Mouse (Mus musculus): Measurements from ENCODE around the gene Rsph4a. TPM values are rescaled to one million over a fixed set of nuclear protein-coding genes. Genes with fewer than 3 reads are reported as not detected.
"Not testable (repeated sequence)": the region's sequence is repeated elsewhere in the genome, so short reads cannot be mapped to it uniquely, and the experiment has no call there.

Gene Rsph4a
- 1.2 and 1.4 TPM in 2 replicates for polyA plus RNA-seq (2014; fragmentation: Nextera tagmentation; extraction: Ambion mirVana)

DNA sequence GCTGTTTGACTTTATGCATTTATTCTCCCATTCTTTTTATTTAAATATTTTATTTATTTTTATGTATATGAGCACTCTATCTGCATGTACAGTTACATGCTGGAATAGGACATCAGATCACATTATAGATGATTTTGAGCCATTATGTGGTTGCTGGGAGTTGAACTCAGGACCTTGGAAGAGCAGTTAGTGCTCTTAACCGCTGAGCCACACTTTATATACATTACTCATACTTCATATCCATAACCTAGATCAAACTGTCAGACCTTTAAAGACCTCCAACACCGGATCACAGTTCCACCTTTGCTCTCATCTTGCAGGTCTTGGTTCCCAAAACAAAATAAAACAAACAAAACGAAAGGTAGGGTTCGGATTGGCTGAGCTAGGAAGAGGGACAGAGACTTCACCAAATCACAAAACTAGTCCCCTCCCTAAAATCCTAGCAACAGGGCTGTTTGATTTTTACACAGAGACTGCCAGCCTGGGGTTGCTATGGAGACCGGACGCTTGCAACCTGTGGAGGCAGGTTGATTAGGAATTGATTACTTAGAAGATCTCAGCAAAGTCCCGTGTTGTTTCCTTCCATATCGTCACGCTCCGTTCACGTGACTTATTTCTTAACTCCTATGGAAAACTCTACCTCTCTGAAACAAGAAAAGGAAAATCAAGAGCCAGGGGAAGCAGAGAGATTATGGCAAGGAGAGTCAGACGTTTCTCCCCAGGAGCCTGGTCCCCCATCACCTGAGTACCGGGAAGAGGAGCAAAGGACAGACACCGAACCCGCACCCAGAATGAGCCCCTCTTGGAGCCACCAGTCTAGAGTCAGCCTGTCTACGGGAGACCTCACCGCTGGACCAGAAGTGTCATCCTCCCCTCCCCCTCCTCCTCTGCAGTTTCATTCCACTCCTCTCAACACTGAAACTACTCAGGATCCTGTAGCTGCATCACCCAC is at the start of gene Rsph4a:
TSS of gene Rsph4a (plus strand) at position 582 of the 952 bp plus-strand sequence.
- Histone ChIP-seq H3K4me3 (ENCODE audit: low read depth, low read length) (peak within 1 kb of the TSS; percentile 29), H3K9ac (ENCODE audit: low read depth, low read length) (no peak within 1 kb of the TSS)
- peak; percentile 65 for DNase-seq (ENCODE audit: low spot score)

DNA sequence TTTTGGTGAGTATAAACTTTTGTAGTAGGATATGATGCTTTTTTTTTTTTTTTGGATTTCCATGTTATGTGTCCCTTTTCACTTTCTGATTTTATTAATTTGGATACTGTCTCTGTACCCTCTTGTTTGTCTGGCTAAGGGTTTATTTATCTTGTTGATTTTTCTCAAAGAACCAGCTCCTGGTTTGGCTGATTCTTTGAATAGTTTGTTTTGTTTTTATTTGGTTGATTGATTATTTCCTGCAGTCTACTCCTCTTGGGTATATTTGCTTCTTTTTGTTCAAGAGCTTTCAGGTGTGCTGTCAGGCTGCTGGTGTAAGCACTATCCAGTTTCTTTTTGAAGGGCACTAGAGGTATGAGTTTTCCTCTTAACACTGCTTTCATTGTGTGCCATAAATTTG is 47.5 kb upstream of the Rsph4a start, which contains the start of gene Sult3a1:
TSS of gene Sult3a1 (plus strand) at position 301 of the 400 bp plus-strand sequence.
- DNase-seq (ENCODE audit: low spot score), result no peak
- Histone ChIP-seq H3K9me3 (ENCODE audit: control insufficient read depth, low read length) (no peaks in the 10 kb centered on the region), H3K27ac (ENCODE audit: low read depth, low read length) (no peak within 1 kb of the TSS), H3K4me2 (replicated peaks; ENCODE audit: low read depth, low read length) (no peak within 1 kb of the TSS), H3K4me1 (replicated peaks; ENCODE audit: control insufficient read depth, insufficient read depth, low read length) (no peaks in the 10 kb centered on the region), H3K4me3 (ENCODE audit: low read depth, low read length) (no peak within 1 kb of the TSS), H3K27me3 (ENCODE audit: control insufficient read depth, insufficient read depth, low read length) (no peaks in the 10 kb centered on the region), H3K9ac (ENCODE audit: low read depth, low read length) (no peak within 1 kb of the TSS), H3K36me3 (ENCODE audit: control insufficient read depth, insufficient read depth, low read length) (no peaks in the 10 kb centered on the region)
- ATAC-seq (ENCODE audit: low FRiP score), result no peak

More for the DNA sequence above, at the start of gene Rsph4a:
- H3K4me2 ChIP-seq (replicated peaks; ENCODE audit: low read depth, low read length), result peak within 1 kb of the TSS; percentile 45
- no peaks in the 10 kb centered on the region for H3K27me3 ChIP-seq (ENCODE audit: control insufficient read depth, insufficient read depth, low read length)
- WGBS, result 6% methylated on average over 17 of the region's 17 CpGs
- H3K27ac ChIP-seq (ENCODE audit: low read depth, low read length), result no peak within 1 kb of the TSS
- no peaks in the 10 kb centered on the region for H3K4me1 ChIP-seq (replicated peaks; ENCODE audit: control insufficient read depth, insufficient read depth, low read length)
- no peaks in the 10 kb centered on the region for H3K9me3 ChIP-seq (ENCODE audit: control insufficient read depth, low read length)
- ATAC-seq (ENCODE audit: low FRiP score), result peak; percentile 94
- H3K36me3 ChIP-seq (ENCODE audit: control insufficient read depth, insufficient read depth, low read length), result no peaks in the 10 kb centered on the region

DNA sequence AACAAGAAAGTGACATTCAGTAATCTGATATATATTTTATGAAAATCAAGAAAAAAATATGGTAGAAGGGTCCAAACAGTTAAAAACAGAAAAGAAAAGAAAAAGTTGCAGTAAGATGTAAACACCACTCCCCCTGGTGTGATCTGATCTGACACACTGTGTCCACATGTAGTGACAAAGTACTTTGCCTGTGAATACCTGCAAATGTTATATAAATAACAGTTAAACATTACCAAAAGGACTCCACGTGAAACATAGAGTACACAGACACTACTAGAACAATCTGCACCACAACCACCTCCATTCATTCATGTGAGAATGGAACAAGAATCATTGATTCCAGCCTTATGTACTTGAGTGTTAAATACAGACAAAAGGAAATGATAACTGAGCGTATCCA is 38.9 kb upstream of the Rsph4a start:
- no peaks in the 10 kb centered on the region for H3K9me3 ChIP-seq (ENCODE audit: control insufficient read depth, low read length)
- H3K36me3 ChIP-seq (ENCODE audit: control insufficient read depth, insufficient read depth, low read length), result no peaks in the 10 kb centered on the region
- no peak for ATAC-seq (ENCODE audit: low FRiP score)
- no peaks in the 10 kb centered on the region for H3K27me3 ChIP-seq (ENCODE audit: control insufficient read depth, insufficient read depth, low read length)
- 91% methylated on average over 2 of the region's 2 CpGs for WGBS
- no peak overlapping the region for H3K4me2 ChIP-seq (replicated peaks; ENCODE audit: low read depth, low read length)
- H3K4me3 ChIP-seq (ENCODE audit: low read depth, low read length), result no peak overlapping the region
- no peak overlapping the region for H3K27ac ChIP-seq (ENCODE audit: low read depth, low read length)
- no peaks in the 10 kb centered on the region for H3K4me1 ChIP-seq (replicated peaks; ENCODE audit: control insufficient read depth, insufficient read depth, low read length)
- DNase-seq (ENCODE audit: low spot score), result no peak
- no peak overlapping the region for H3K9ac ChIP-seq (ENCODE audit: low read depth, low read length)

DNA sequence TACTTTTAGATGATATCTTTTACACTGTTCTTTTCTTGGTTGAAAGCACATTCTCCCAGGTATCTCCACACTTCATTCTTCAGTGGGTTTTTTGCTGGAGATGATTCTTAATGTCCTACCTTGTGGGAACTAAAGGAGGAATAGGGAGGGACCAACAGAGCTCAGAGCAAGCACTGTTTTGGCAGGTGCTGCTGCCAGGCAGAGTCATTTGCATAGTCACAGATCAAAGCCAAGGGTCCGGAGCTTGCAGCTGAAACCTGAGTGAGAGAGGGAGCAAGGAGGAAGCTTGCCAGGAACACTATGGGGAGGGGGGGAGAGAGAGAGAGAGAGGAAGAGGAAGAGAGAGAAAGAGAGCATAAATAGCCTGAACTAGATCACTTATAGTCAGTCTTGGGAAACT is 34.5 kb upstream of the Rsph4a start:
- Histone ChIP-seq H3K27me3 (ENCODE audit: control insufficient read depth, insufficient read depth, low read length) (no peaks in the 10 kb centered on the region), H3K4me1 (replicated peaks; ENCODE audit: control insufficient read depth, insufficient read depth, low read length) (no peaks in the 10 kb centered on the region), H3K36me3 (ENCODE audit: control insufficient read depth, insufficient read depth, low read length) (no peaks in the 10 kb centered on the region), H3K9ac (ENCODE audit: low read depth, low read length) (no peak overlapping the region), H3K4me2 (replicated peaks; ENCODE audit: low read depth, low read length) (no peak overlapping the region), H3K4me3 (ENCODE audit: low read depth, low read length) (no peak overlapping the region), H3K27ac (ENCODE audit: low read depth, low read length) (no peak overlapping the region), H3K9me3 (ENCODE audit: control insufficient read depth, low read length) (no peaks in the 10 kb centered on the region)
- 15% methylated on average over 1 of the region's 1 CpGs for WGBS
- no peak for ATAC-seq (ENCODE audit: low FRiP score)
- no peak for DNase-seq (ENCODE audit: low spot score)

DNA sequence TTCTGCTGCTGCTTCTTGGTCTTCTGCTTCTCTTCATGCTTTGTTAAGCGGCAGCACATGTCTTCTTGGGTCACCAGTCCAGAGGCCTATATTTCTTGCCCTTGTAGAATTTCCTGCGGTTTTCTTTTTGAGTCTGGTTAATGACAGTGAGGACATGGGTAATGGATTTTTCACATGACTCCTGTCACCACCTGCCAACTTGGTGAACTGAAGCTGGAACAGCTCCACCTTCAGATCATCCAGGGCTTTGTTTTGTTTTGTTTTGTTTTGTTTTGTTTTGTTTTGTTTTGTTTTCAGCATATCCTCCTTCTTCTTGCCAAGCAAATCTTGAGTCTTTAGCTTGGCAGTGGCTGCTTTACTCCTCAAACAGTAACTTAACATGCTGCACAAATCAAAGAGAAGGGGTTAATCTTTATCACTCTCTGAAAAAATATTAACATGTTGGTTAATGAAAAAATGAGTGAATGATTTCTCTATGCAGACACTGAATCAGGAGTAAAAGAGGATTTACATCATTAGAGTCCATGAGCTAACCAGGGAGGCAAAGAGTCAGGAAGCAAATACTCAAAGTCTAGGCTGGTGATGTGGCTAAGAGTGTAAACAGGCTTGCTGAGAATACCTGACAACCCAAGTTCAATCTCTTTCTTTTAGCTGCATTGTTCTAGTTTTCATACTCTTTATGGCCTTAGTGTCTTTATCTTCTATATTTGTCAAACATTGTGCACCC is 32.1 kb upstream of the Rsph4a start:
- Histone ChIP-seq H3K4me1 (replicated peaks; ENCODE audit: control insufficient read depth, insufficient read depth, low read length) (no peaks in the 10 kb centered on the region), H3K27ac (ENCODE audit: low read depth, low read length) (no peak overlapping the region), H3K27me3 (ENCODE audit: control insufficient read depth, insufficient read depth, low read length) (no peaks in the 10 kb centered on the region), H3K36me3 (ENCODE audit: control insufficient read depth, insufficient read depth, low read length) (no peaks in the 10 kb centered on the region), H3K9me3 (ENCODE audit: control insufficient read depth, low read length) (no peaks in the 10 kb centered on the region), H3K4me2 (replicated peaks; ENCODE audit: low read depth, low read length) (no peak overlapping the region), H3K4me3 (ENCODE audit: low read depth, low read length) (no peak overlapping the region), H3K9ac (ENCODE audit: low read depth, low read length) (no peak overlapping the region)
- ATAC-seq (ENCODE audit: low FRiP score) (no peak), DNase-seq (ENCODE audit: low spot score) (no peak)
- WGBS, result 85% methylated on average over 2 of the region's 2 CpGs

DNA sequence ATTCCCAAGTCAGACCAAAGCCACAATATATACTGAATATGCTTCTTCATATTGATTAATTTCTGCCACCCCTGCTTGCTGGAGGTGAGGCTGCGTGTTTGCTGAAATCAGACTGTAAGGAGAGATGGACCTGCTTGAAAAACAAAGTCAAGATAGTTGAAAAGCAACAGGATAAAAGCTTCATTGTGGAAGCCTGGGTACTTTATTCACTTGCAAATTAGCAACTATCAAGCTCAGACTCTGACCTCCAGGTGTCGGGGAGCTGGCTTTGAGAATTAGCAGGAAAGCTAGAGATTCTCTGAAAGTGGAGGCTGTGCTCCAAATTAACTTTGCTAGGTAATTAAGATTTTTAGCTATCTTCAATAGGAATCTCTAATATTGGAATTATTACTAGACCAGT is 22.5 kb upstream of the Rsph4a start:
- DNase-seq (ENCODE audit: low spot score); H3K9ac ChIP-seq (ENCODE audit: low read depth, low read length); H3K9me3 ChIP-seq (ENCODE audit: control insufficient read depth, low read length); H3K27me3 ChIP-seq (ENCODE audit: control insufficient read depth, insufficient read depth, low read length); H3K36me3 ChIP-seq (ENCODE audit: control insufficient read depth, insufficient read depth, low read length); H3K4me3 ChIP-seq (ENCODE audit: low read depth, low read length); H3K4me1 ChIP-seq (replicated peaks; ENCODE audit: control insufficient read depth, insufficient read depth, low read length); H3K4me2 ChIP-seq (replicated peaks; ENCODE audit: low read depth, low read length); ATAC-seq (ENCODE audit: low FRiP score); H3K27ac ChIP-seq (ENCODE audit: low read depth, low read length): not testable (repeated sequence)
- WGBS, result 83% methylated on average over 2 of the region's 2 CpGs

DNA sequence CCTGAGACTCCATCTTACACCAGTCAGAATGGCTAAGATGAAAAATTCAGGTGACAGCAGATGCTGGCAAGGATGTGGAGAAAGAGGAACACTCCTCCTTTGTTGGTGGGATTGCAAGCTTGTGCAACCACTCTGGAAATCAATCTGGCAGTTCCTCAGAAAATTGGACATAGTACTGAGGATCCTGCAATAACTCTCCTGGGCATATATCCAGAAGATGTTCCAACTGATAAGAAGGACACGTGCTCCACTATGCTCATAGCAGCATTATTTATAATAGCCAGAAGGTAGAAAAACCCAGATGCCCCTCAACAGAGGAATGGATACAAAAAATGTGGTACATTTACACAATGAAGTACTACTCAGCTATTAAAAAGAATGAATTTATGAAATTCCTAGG is 3.4 kb upstream of the Rsph4a start:
- H3K36me3 ChIP-seq (ENCODE audit: control insufficient read depth, insufficient read depth, low read length); ATAC-seq (ENCODE audit: low FRiP score); H3K27me3 ChIP-seq (ENCODE audit: control insufficient read depth, insufficient read depth, low read length); H3K4me2 ChIP-seq (replicated peaks; ENCODE audit: low read depth, low read length); H3K9ac ChIP-seq (ENCODE audit: low read depth, low read length); H3K27ac ChIP-seq (ENCODE audit: low read depth, low read length); H3K4me3 ChIP-seq (ENCODE audit: low read depth, low read length); DNase-seq (ENCODE audit: low spot score); H3K9me3 ChIP-seq (ENCODE audit: control insufficient read depth, low read length); H3K4me1 ChIP-seq (replicated peaks; ENCODE audit: control insufficient read depth, insufficient read depth, low read length): not testable (repeated sequence)
- 95% methylated on average over 1 of the region's 1 CpGs for WGBS

DNA sequence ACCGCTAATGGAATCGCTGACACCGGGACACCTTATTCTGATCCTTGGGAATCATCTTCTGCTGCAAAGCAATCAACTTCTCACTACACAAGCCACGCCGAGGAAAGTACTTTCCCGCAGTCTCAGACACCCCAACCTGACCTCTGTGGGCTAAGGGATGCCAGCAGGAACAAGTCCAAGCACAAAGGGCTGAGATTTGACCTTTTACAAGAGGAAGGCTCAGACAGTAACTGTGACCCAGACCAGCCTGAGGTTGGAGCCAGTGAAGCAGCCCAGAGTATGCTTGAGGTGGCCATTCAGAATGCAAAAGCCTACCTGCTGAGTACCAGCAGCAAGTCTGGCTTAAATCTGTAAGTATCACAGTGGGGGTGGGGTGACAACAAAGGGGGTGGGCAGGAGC is 578 bp downstream of the Rsph4a start:
- WGBS, result 5% methylated on average over 6 of the region's 6 CpGs
- DNase-seq (ENCODE audit: low spot score) (no peak), ATAC-seq (ENCODE audit: low FRiP score) (peak; percentile 36; the same call in 1 of the 2 replicates)
- Histone ChIP-seq H3K4me2 (replicated peaks; ENCODE audit: low read depth, low read length) (peak overlapping the region; percentile 45), H3K36me3 (ENCODE audit: control insufficient read depth, insufficient read depth, low read length) (no peaks in the 10 kb centered on the region), H3K9me3 (ENCODE audit: control insufficient read depth, low read length) (no peaks in the 10 kb centered on the region), H3K4me1 (replicated peaks; ENCODE audit: control insufficient read depth, insufficient read depth, low read length) (no peaks in the 10 kb centered on the region), H3K27ac (ENCODE audit: low read depth, low read length) (no peak overlapping the region), H3K27me3 (ENCODE audit: control insufficient read depth, insufficient read depth, low read length) (no peaks in the 10 kb centered on the region), H3K4me3 (ENCODE audit: low read depth, low read length) (peak overlapping the region; percentile 29; the same call in 1 of the 2 replicates), H3K9ac (ENCODE audit: low read depth, low read length) (no peak overlapping the region)
